Mouse (Mus musculus) neural tube, embryonic 15.5 days (tissue): Measurements from ENCODE around the gene Cplane1. TPM values are rescaled to one million over a fixed set of nuclear protein-coding genes. Genes with fewer than 3 reads are reported as not detected.

Experiments
- ATAC-seq: fragments of 200-750 bp; cut with Nextera tagmentation; 2 replicates; pipeline ENCODE4 v1.8.0; 2017; ENCODE audit warnings: mild to moderate bottlenecking, moderate TSS enrichment, moderate library complexity; ENCODE audit not compliant: low FRiP score
- H3K27ac ChIP-seq: fragments of 300-500 bp; sonication (generic); replicated peaks from 2 replicates; pipeline ENCODE4 v1.5.1; 2015; ENCODE audit warnings: mild to moderate bottlenecking, inconsistent platforms
- H3K27me3 ChIP-seq: fragments of 300-500 bp; sonication (generic); replicated peaks from 2 replicates; pipeline ENCODE4 v1.6.1; 2015; ENCODE audit warnings: inconsistent platforms
- H3K36me3 ChIP-seq: fragments of 300-500 bp; sonication (generic); 2 replicates; pipeline ENCODE4 v1.6.1; 2015; ENCODE audit warnings: inconsistent platforms
- H3K4me1 ChIP-seq: fragments of 300-500 bp; sonication (generic); 2 replicates; pipeline ENCODE4 v1.6.1; 2015; ENCODE audit warnings: inconsistent platforms
- H3K4me2 ChIP-seq: fragments of 300-500 bp; sonication (generic); 2 replicates; pipeline ENCODE4 v1.6.1; 2015; ENCODE audit warnings: inconsistent platforms, mild to moderate bottlenecking, moderate library complexity
- H3K4me3 ChIP-seq: fragments of 300-500 bp; sonication (generic); replicated peaks from 2 replicates; pipeline ENCODE4 v1.5.1; 2015; ENCODE audit warnings: mild to moderate bottlenecking, inconsistent platforms
- H3K9ac ChIP-seq: fragments of 300-500 bp; sonication (generic); replicated peaks from 2 replicates; pipeline ENCODE4 v1.6.1; 2015; ENCODE audit warnings: mild to moderate bottlenecking, inconsistent platforms
- H3K9me3 ChIP-seq: fragments of 300-500 bp; sonication (generic); replicated peaks from 2 replicates; pipeline ENCODE4 v1.6.1; 2016; ENCODE audit warnings: inconsistent platforms
- WGBS: fragments of 180-500 bp; shearing (Covaris S2); methylation state at CpG from one replicate; pipeline ENCODE4 v1.1.7; 2015; ENCODE audit warnings: mixed read lengths; 5-methylcytosine and 5-hydroxymethylcytosine counted together
- polyA plus RNA-seq: library from polyadenylated mRNA; unstranded; fragments of >200 nt; fragmentation: Nextera tagmentation; extraction: Ambion mirVana; gene quantifications from 2 replicates; pipeline ENCODE4 v1.2.1, GENCODE M21; 2015

Cplane1 gene
- 13.8 and 16.4 TPM in 2 replicates for polyA plus RNA-seq

DNA sequence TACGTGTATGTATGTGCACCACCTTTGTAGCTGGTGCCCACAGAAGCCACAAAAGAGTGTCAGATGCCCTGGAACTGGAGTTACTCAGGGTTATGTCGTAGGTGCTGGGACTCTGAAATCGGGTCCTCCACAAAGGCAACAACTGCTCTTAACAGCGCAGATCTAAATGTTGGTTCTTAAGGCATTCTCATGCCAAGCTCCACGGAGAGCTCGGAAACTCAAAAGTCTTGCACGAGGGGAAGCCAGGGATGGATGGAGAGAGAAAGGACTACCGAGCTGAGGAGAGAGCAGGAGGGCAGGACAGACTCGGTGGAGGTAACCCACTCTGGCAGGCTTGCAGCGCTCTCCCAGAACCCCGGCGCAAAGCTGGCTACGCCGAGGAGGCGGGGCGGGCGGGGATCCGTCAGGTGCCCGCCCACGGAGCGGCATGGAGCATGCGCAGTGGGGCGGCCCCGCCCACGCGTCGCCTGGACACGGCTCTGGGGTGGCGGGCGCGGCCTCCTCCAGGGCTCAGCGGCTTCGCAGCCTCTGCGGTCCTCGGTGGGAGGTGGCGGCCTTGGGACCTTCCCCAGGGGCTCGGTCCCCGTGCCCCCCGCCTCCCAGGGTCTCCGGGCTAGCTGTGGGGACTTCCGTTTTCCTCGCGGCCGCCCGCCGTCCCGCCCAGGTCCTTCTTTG is at the start of gene Cplane1:
TSS of gene Cplane1 (plus strand) at position 516 of the 675 bp plus-strand sequence.
- WGBS: under 1% methylated on average over 43 of the region's 47 CpGs
- ATAC-seq: peak; percentile 99

DNA sequence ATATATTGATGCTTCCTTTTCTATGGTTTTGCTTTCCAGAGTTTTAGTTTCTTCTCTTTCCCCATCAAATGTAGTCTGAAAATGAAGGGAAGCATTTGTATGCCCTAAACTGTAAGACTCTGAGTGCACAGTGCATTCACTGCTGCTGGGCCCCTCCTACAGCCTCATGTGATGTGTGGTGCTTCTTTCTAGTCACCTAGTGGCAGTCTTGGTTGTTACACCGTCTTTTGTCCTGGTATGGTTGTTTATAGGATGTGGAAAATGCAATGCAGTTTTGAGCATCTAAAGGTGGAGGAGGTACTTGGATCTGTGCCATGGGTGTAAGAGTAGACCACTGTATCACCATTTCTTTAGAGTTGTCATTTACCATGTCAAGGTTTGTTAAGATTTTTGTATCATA is 39.6 kb upstream of the Cplane1 start:
- Histone ChIP-seq H3K9ac (no peak overlapping the region), H3K36me3 (peaks cover 76% of the 10 kb centered on the region), H3K27ac (no peak overlapping the region), H3K27me3 (no peaks in the 10 kb centered on the region), H3K4me2 (no peak overlapping the region), H3K9me3 (no peaks in the 10 kb centered on the region), H3K4me3 (no peak overlapping the region), H3K4me1 (no peaks in the 10 kb centered on the region)
- WGBS: 89% methylated on average over 1 of the region's 1 CpGs
- ATAC-seq: no peak

More for the DNA sequence above, at the start of gene Cplane1:
- H3K4me3 ChIP-seq: peak within 1 kb of the TSS; percentile 81
- H3K4me1 ChIP-seq: peaks cover 18% of the 10 kb centered on the region
- H3K9me3 ChIP-seq: no peaks in the 10 kb centered on the region
- H3K27ac ChIP-seq: peak within 1 kb of the TSS; percentile 91
- H3K4me2 ChIP-seq: peak within 1 kb of the TSS; percentile 65
- no peaks in the 10 kb centered on the region for H3K27me3 ChIP-seq
- H3K36me3 ChIP-seq: peaks cover 12% of the 10 kb centered on the region
- H3K9ac ChIP-seq: peak within 1 kb of the TSS; percentile 82

DNA sequence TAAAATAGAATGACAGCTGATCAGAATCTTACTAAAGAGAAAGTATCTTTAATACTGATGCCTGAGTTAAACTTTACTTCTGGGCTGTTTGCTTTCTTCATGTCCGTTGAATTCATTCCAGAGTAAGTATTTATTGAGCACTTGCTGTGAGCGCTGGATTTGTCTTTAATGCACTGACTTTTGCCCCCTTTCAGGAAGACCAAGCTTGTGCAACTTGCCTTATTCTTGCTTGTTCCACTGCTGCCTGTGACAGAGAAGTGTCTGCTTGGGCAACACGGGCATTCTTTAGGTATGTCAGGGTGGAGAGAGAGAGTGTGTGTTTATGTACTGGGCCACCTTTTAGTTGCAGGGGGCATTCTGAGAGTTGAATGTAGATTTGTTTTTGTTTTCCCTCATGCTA is 37.6 kb upstream of the Cplane1 start:
- Histone ChIP-seq H3K36me3 (peaks cover 82% of the 10 kb centered on the region), H3K27ac (no peak overlapping the region)
- 96% methylated on average over 3 of the region's 3 CpGs for WGBS

DNA sequence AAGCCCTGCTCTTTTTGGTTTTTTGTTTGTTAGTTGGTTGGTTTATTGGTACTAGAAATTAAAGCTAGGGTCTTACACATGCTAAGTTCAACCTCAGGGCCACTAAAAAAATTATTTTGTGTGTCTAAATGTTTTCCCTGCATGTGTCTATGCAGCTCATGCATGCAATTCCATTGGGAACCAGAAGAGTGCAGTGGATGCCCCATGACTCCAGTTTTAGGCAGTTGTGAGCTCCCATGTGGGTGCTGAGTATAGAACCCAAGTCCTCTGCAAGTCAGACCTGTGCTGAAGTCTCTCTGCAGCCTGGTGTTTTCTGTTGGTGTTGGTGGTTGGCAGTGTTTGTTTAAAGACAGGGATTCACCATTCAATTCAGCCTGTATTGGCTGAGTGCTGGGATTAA is 37.1 kb upstream of the Cplane1 start:
- Histone ChIP-seq H3K4me1 (no peaks in the 10 kb centered on the region), H3K4me3 (no peak overlapping the region), H3K9me3 (no peaks in the 10 kb centered on the region), H3K27ac (no peak overlapping the region), H3K27me3 (no peaks in the 10 kb centered on the region), H3K9ac (no peak overlapping the region), H3K4me2 (no peak overlapping the region), H3K36me3 (peaks cover 82% of the 10 kb centered on the region)
- ATAC-seq: no peak

More for the DNA sequence above, 37.6 kb upstream of the Cplane1 start:
- Histone ChIP-seq H3K4me2 (no peak overlapping the region), H3K4me3 (no peak overlapping the region), H3K4me1 (no peaks in the 10 kb centered on the region), H3K9ac (no peak overlapping the region), H3K9me3 (no peaks in the 10 kb centered on the region), H3K27me3 (no peaks in the 10 kb centered on the region)
- no peak for ATAC-seq

DNA sequence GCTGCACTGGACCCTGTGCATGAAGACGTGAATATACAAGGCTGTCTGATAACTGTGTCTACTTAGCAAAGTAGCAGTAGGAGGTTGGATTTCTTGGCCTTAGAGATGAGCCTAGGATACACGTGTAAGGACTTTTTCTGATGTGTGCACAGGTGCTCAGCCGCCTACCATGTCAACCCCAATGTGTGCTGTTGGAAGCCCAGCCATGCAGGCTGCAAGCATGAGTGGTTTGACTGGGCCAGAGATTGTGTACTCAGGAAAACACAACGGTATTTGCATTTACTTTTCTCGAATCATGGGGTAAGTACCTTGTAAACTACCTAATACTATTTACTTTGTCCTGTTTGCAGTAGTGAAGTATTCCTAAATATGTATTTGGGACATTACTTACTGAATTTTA is 33.3 kb upstream of the Cplane1 start:
- WGBS: 94% methylated on average over 5 of the region's 5 CpGs
- Histone ChIP-seq H3K4me1 (no peaks in the 10 kb centered on the region), H3K36me3 (peaks cover 78% of the 10 kb centered on the region)

DNA sequence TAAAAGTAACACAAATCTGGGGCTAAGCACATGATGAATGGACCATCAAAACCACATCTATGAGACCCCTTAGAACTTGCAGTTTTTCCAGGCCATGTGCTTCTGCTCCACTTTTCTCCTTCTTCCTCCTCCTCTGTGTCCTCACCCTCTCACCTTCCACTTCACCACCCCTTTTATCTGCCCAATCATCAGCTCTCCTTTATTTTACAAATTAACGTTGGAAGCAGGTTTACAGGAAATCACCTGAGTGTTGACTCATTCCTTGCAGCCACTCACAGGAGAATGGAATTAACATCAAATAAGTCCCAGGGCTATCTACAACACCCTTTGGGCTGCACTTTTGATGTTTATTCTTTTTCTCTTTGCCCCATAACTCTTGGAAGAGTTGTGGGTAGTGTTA is 7.1 kb upstream of the Cplane1 start:
- peaks cover 34% of the 10 kb centered on the region for H3K36me3 ChIP-seq
- no peak overlapping the region for H3K4me2 ChIP-seq
- H3K9ac ChIP-seq: no peak overlapping the region
- H3K27me3 ChIP-seq: no peaks in the 10 kb centered on the region
- ATAC-seq: no peak
- no peak overlapping the region for H3K4me3 ChIP-seq
- H3K27ac ChIP-seq: no peak overlapping the region
- no peaks in the 10 kb centered on the region for H3K9me3 ChIP-seq
- H3K4me1 ChIP-seq: no peaks in the 10 kb centered on the region
- WGBS: 84% methylated on average over 1 of the region's 1 CpGs

More for the DNA sequence above, 33.3 kb upstream of the Cplane1 start:
- Histone ChIP-seq H3K4me2 (no peak overlapping the region), H3K4me3 (no peak overlapping the region), H3K9ac (no peak overlapping the region), H3K27me3 (no peaks in the 10 kb centered on the region), H3K27ac (no peak overlapping the region), H3K9me3 (no peaks in the 10 kb centered on the region)
- ATAC-seq: no peak

DNA sequence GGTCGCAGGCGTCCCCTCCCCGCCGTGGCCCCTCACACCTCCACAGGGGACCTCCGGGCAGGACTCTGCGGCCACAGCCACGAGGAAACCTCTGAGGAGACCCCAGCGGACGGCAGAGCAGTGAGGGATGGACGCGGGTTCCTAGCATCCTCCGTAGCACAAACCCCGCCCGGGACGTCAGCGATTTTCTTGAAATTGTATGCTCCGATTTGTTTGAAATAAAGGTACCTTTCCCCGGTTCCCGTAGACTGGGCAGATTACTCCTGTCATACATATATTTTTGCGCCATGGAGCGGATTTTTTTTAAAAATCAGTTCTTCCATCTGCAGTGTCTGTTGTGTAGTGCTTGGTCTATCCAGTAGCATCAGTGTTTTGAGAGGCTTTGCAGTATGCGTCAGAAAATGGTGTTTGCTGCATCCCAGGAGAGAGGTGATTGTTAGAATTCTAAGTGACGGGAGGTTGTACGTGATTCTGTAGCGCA is 400 bp downstream of the Cplane1 start:
- H3K9me3 ChIP-seq: no peaks in the 10 kb centered on the region
- H3K9ac ChIP-seq: peak overlapping the region; percentile 82
- peak overlapping the region; percentile 65 for H3K4me2 ChIP-seq
- no peaks in the 10 kb centered on the region for H3K27me3 ChIP-seq
- H3K4me1 ChIP-seq: peaks cover 18% of the 10 kb centered on the region
- H3K4me3 ChIP-seq: peak overlapping the region; percentile 81
- H3K27ac ChIP-seq: peak overlapping the region; percentile 91
- peaks cover 17% of the 10 kb centered on the region for H3K36me3 ChIP-seq
- peak; percentile 82 for ATAC-seq
- WGBS: under 1% methylated on average over 25 of the region's 25 CpGs

DNA sequence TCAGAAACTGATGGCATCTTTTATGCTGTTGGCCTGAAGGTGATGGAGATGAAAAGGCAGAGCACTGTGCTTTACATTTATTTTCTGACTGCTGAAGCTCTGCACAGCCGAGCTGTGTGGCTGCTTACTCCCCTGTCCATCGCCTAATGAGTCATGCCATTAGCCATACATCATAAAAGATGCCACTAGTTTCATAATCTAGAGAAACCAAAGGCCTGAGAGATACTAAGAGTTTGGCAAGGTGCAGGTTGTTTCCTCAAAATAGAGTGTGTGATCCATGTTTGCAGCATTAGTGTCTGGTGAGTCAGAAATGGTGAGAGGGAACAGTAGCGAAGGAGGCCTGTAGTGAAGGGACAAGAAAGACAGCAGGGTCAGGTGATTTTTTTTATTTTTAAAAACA is 20.7 kb downstream of the Cplane1 start:
- no peak overlapping the region for H3K4me2 ChIP-seq
- no peak overlapping the region for H3K9ac ChIP-seq
- no peak overlapping the region for H3K27ac ChIP-seq
- ATAC-seq: no peak
- H3K36me3 ChIP-seq: peaks cover 67% of the 10 kb centered on the region
- no peaks in the 10 kb centered on the region for H3K9me3 ChIP-seq
- H3K4me3 ChIP-seq: no peak overlapping the region
- no peaks in the 10 kb centered on the region for H3K4me1 ChIP-seq
- WGBS: 95% methylated on average over 3 of the region's 3 CpGs
- no peaks in the 10 kb centered on the region for H3K27me3 ChIP-seq

DNA sequence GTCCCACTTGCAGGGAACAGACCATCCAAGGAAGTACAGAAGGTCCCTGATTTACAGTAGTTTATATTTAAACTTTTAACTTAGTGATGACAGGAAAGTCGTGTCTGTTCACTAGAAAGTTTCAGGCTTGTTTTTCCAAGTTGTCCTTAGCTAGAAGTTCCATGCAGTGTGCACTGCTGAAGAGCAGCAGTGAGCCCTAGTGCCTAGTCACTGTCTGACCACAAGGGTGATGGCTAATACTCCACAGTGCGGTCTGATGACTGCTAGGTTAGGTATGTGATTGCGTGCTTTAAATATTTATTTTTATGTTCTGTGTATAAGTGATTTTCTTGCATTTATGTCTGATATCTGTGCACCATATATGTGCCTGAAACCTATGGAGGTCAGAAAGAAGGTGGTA is 21.5 kb downstream of the Cplane1 start:
- 95% methylated on average over 3 of the region's 3 CpGs for WGBS
- Histone ChIP-seq H3K27ac (no peak overlapping the region), H3K27me3 (no peaks in the 10 kb centered on the region), H3K36me3 (peaks cover 75% of the 10 kb centered on the region), H3K4me1 (no peaks in the 10 kb centered on the region), H3K4me2 (no peak overlapping the region), H3K9ac (no peak overlapping the region), H3K4me3 (no peak overlapping the region), H3K9me3 (no peaks in the 10 kb centered on the region)
- ATAC-seq: no peak

DNA sequence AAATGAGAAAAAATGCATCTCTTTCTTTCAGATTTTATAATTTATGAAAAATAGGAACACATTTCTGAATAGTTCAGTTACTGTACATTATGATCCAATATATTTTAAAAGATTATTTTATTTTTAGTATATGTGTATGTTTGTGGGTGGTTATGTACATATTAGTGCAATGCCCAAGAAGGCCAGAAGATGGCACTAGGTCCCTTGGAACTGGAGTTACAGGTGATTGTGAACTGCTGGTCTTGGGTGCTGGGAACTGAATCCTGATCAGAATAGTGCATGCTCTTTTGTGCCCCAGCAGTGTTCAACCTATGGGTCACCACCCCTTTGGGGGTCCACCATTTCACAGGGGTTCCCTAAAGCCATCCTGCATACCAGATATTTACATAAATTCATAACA is 31.4 kb downstream of the Cplane1 start:
- ATAC-seq: no peak
- H3K36me3 ChIP-seq: peaks cover 75% of the 10 kb centered on the region

DNA sequence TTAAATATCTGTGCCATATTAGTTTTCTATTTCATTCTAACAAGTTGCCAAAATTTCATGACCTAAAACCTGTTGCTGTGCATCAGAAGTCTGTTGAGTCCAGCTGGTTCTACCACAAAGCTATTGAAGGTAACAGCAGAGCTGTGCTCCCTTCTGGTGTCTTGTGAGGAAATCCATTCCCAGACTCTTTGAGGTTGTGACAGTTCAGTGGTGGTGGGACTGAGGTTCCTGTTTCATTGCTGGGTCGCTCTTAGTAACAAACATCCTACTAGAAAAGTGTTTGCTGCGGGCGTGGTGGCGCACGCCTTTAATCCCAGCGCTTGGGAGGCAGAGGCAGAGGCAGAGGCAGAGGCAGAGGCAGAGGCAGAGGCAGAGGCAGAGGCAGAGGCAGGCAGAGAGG is 39.5 kb downstream of the Cplane1 start:
- H3K27ac ChIP-seq: no peak overlapping the region
- H3K9me3 ChIP-seq: no peaks in the 10 kb centered on the region
- peaks cover 65% of the 10 kb centered on the region for H3K36me3 ChIP-seq
- no peaks in the 10 kb centered on the region for H3K27me3 ChIP-seq
- no peak overlapping the region for H3K9ac ChIP-seq
- no peak overlapping the region for H3K4me3 ChIP-seq
- no peak for ATAC-seq
- WGBS: 91% methylated on average over 6 of the region's 6 CpGs
- no peak overlapping the region for H3K4me2 ChIP-seq
- no peaks in the 10 kb centered on the region for H3K4me1 ChIP-seq

More for the DNA sequence above, 31.4 kb downstream of the Cplane1 start:
- Histone ChIP-seq H3K9ac (no peak overlapping the region), H3K9me3 (no peaks in the 10 kb centered on the region), H3K4me1 (no peaks in the 10 kb centered on the region), H3K4me2 (no peak overlapping the region), H3K27ac (no peak overlapping the region), H3K4me3 (no peak overlapping the region), H3K27me3 (no peaks in the 10 kb centered on the region)

DNA sequence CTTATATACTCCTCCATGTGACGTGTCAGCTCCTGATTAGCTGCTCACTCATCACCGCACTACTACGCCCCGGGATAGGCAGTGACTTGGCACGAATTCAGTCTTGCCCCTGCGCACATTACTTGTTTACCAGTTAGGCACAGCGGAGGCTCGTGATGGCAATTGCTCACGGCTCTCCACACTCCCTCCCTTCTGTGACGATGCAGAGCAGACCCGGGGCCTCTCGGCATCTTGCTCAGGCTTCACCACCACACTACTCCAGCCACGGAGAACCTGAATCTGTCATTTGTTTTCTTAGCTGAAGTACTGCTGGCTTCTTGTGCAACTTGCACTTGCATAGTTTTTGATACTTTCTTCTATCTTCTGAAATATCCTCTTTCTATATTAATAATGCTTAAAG is 45.9 kb downstream of the Cplane1 start:
- H3K4me3 ChIP-seq: no peak overlapping the region
- no peaks in the 10 kb centered on the region for H3K9me3 ChIP-seq
- no peaks in the 10 kb centered on the region for H3K27me3 ChIP-seq
- WGBS: 94% methylated on average over 13 of the region's 13 CpGs
- ATAC-seq: no peak
- H3K27ac ChIP-seq: no peak overlapping the region
- H3K9ac ChIP-seq: no peak overlapping the region
- H3K4me1 ChIP-seq: no peaks in the 10 kb centered on the region
- peaks cover 76% of the 10 kb centered on the region for H3K36me3 ChIP-seq
- H3K4me2 ChIP-seq: no peak overlapping the region
